Mouse (Mus musculus) naive thymus-derived CD4-positive, alpha-beta T cell, adult 5 months (primary cell): Measurements from ENCODE around the gene 2610021A01Rik. TPM values are rescaled to one million over a fixed set of nuclear protein-coding genes. Genes with fewer than 3 reads are reported as not detected.

Experiments
- polyA plus RNA-seq: library from polyadenylated mRNA; unstranded; fragments of 100-300 nt; shearing (Covaris generic); gene quantifications from one replicate; pipeline ENCODE4 v1.2.1, GENCODE M21; 2017

Gene 2610021A01Rik
- polyA plus RNA-seq = 19.4 TPM

DNA sequence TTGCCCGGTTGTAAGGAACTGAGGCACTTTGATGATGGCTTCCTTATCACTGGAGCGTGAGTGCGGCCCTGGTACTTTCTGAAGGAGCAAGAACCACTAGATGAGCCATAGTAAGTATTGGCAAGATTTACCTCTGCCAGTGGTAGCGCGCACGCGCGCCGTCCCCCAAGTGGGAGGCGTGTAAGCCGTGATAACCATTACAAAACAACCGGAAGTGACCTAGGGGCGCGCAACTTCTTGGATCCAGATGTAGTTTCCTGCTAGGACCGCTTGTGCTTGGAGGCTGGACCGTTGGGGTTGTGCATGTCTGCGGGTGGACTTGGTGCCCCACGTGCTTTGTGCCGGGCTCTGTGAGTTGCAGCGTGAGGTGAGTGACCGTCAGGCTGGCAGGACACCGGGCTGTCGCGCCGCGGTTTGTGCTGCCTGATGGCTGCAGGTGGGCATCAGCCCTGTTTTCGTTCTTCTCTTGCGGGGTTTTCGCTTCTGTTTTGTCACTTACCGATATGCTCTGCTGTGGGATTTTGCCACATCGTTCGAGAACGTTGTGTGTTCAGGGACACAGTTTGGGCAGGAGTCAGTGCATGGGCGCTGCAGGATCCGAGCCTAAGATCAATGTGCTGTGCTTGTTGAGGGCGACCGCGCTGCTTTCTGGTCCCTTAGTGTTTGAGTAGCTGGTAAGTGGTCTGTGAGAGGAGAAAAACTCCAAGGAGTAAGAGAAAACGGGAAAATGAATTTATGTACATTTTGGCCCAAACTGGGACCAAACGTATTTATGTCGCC is at the start of gene 2610021A01Rik:
TSS of gene 2610021A01Rik (plus strand) at position 197 of the 780 bp plus-strand sequence.

DNA sequence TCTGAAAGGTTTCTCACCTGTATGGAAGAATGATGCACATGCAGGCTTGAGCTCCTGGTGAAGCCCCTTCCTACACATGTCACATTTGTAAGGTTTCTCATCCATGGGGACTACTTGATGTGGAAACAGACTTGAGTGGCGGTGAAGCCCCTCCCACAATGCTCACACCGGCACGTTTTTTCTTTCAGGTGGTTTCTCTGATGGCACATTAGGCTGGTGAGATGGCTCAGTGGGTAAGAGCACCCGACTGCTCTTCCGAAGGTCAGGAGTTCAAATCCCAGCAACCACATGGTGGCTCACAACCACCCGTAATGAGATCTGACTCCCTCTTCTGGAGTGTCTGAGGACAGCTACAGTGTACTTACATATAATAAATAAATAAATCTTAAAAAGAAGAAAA is 25.5 kb upstream of the 2610021A01Rik start, which contains the start of gene Gm6871:
TSS of gene Gm6871 (minus strand) at position 101 of the 400 bp plus-strand sequence.

DNA sequence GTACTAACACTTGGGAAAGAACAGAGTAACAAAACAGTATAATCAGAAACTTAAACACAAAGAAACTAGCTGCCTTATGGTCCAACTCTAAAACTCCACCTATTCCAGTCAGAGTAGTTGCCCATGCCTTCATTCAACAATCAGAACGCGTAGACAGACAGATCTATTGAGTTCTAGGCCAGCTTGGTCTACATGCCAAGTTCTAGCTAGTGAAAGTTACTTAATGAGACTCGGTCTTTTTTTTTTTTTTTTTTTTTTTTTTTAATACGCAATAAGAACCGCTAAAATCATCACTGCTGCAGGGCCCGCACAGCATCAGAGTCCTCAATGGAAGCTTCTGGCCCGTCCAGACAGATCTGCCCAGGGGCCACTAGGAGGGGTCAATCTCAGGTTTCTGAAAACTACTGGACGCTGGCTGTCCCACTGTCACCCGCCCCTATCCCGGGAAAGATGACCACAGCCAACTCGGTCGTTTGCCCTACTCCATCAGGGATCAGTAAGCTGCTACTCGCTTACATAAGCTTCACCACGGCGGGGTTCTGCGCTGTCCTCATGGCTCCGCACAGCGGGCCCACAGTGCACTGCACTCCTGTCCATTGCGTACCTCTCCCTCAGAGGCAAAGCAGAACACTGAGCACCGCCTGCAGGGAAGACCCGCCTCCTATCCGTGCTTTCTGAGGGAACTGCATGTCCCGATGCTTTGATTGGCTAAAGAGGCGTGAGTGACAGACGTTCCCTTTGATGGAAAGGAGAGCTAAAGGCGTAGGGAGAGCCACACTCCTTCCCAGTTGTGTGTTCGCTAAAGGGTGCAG is 33.6 kb downstream of the 2610021A01Rik start, which contains the start of gene Zfp788:
TSS of gene Zfp788 (plus strand) at position 795 of the 812 bp plus-strand sequence.

Other genes starting within 250 kb of the 2610021A01Rik start
- gene AI987944, start 205.9 kb upstream of the 2610021A01Rik start, polyA plus RNA-seq = 21.2 TPM
- gene Vmn2r57, start 150.5 kb upstream of the 2610021A01Rik start, polyA plus RNA-seq = not detected
- not detected for gene Gm20449, start 99.8 kb upstream of the 2610021A01Rik start, polyA plus RNA-seq
- gene AW146154, start 99.3 kb upstream of the 2610021A01Rik start, polyA plus RNA-seq = 4.9 TPM
- gene Gm6871, start 25.6 kb upstream of the 2610021A01Rik start, polyA plus RNA-seq = 0.24 TPM
- gene Zfp788, start 34.0 kb downstream of the 2610021A01Rik start, polyA plus RNA-seq = 11.9 TPM